ENCODE assay signal across 8 mouse cellular contexts in genomic region chr13:49015366-49016306, GRCm38 (mm10). TPM values are rescaled to one million over a fixed set of nuclear protein-coding genes. Genes with fewer than 3 reads are reported as not detected.
DNase-seq lines count a peak whose midpoint lies in the region; ATAC-seq and TF ChIP-seq lines count a peak whose summit lies in the region.

No protein-coding gene starts in this region.

- no peaks in the 10 kb centered on the region; the same call in 1 of the 2 replicates for H3K9me3 ChIP-seq in forebrain, embryonic 15.5 days

- no peak for TF ChIP-seq CTCF in testis, adult 2 months (IDR thresholded peaks at IDR 0.05; ENCODE audit: control insufficient read depth, insufficient read depth, insufficient replicate concordance, low read depth, low read length)

- peak overlapping the region; percentile 61 for H3K4me2 ChIP-seq in forebrain, embryonic 15.5 days (replicated peaks)

- no peak for TF ChIP-seq POLR2A in testis, adult 2 months (IDR thresholded peaks at IDR 0.05; ENCODE audit: control insufficient read depth, low read depth, low read length)

- peak overlapping the region; percentile 32 for H3K4me3 ChIP-seq in forebrain, embryonic 15.5 days
- peak overlapping the region; percentile 8; the same call in 1 of the 2 replicates for H3K4me3 ChIP-seq in testis, adult 2 months (ENCODE audit: control insufficient read depth, low read depth, low read length)

- peak overlapping the region; percentile 99 for H3K27ac ChIP-seq in forebrain, embryonic 15.5 days (replicated peaks)
- no peak overlapping the region for H3K27ac ChIP-seq in testis, adult 2 months (ENCODE audit: control insufficient read depth, insufficient read depth, low read depth, low read length)

- ATAC-seq in cerebellum, adult (ENCODE audit: insufficient number of reproducible peaks, low FRiP score, low TSS enrichment): peak; percentile 52
- peak; percentile 56 for ATAC-seq in forebrain, embryonic 15.5 days (replicated peaks)

- WGBS in forebrain, embryonic 15.5 days: 2% methylated on average over 30 of the region's 30 CpGs

- no peaks in the 10 kb centered on the region for H3K27me3 ChIP-seq in forebrain, embryonic 15.5 days
- no peaks in the 10 kb centered on the region for H3K27me3 ChIP-seq in testis, adult 2 months (ENCODE audit: control insufficient read depth, insufficient read depth, low read length)

- DNase-seq in cerebellum, postnatal 36 days: no peak
- peak; percentile 29 for DNase-seq in brain, adult 2 months (ENCODE audit: low read depth, low spot score)
- DNase-seq in kidney, postnatal 4 days: peak; percentile 53 to 69
- DNase-seq in mesoderm, embryonic 11.5 days (ENCODE audit: low read depth, low spot score): peak; percentile 41
- no peak for DNase-seq in frontal cortex, postnatal 10 days (ENCODE audit: low spot score in 2 of 2)

- H3K9ac ChIP-seq in forebrain, embryonic 15.5 days (replicated peaks): peak overlapping the region; percentile 47

- H3K4me1 ChIP-seq in forebrain, embryonic 15.5 days: peaks cover 37% of the 10 kb centered on the region
- peaks cover 12% of the 10 kb centered on the region for H3K4me1 ChIP-seq in testis, adult 2 months (ENCODE audit: control insufficient read depth, insufficient read depth, low read length)

- H3K36me3 ChIP-seq in forebrain, embryonic 15.5 days: no peaks in the 10 kb centered on the region
- no peaks in the 10 kb centered on the region for H3K36me3 ChIP-seq in testis, adult 2 months (ENCODE audit: control insufficient read depth, insufficient read depth, low read length)

RNA-seq across cellular contexts. Expression of gene Fam120a, which starts 47.8 kb away (rescaled TPM):
- polyA plus RNA-seq in forebrain, embryonic 15.5 days (2015; fragmentation: Nextera tagmentation; extraction: Ambion mirVana): 13.9 and 14.4 TPM in 2 replicates
- polyA plus RNA-seq in testis, adult 2 months (2012; rRNA removed): 10.4 and 10.8 TPM in 2 replicates

Comparison
In these comparisons a context has a peak if more than half of its experiments do, and no peak if none do; other contexts are left out.
1. DNase-seq: peak in brain, adult 2 months (single experiment), kidney, postnatal 4 days (2 of 2) and mesoderm, embryonic 11.5 days (single experiment); none in cerebellum, postnatal 36 days (0 of 2) and frontal cortex, postnatal 10 days (0 of 2).